Mouse (Mus musculus) thymus, postnatal 14 days (tissue): Measurements from ENCODE around the gene Pias4.

ENCODE experiments used
- DNase-seq: peaks from one replicate; pipeline ENCODE4 v3.0.0; 2021

Gene Pias4

GRCm38 (mm10) chr10:81167200-81168086 is at the start of gene Pias4:
TSS of gene Pias4 (minus strand) at chr10:81167923.
- peak; percentile 100 for DNase-seq

- peak; percentile 53 for DNase-seq
Measured at GRCm38 (mm10) chr10:81217267-81217666, 49.5 kb upstream of the Pias4 start.

- no peak for DNase-seq
Measured at GRCm38 (mm10) chr10:81216810-81217209, 49.1 kb upstream of the Pias4 start.

GRCm38 (mm10) chr10:81216260-81216659 is 48.5 kb upstream of the Pias4 start:
- no peak for DNase-seq

GRCm38 (mm10) chr10:81210154-81210553 is 42.4 kb upstream of the Pias4 start:
- no peak for DNase-seq

- no peak for DNase-seq
Measured at GRCm38 (mm10) chr10:81204137-81204536, 36.4 kb upstream of the Pias4 start.

GRCm38 (mm10) chr10:81202978-81203720 is 35.4 kb upstream of the Pias4 start:
- DNase-seq = no peak

- DNase-seq = no peak
Measured at GRCm38 (mm10) chr10:81201807-81202758, 34.4 kb upstream of the Pias4 start, which contains the start of gene Nmrk2. TSS of gene Nmrk2 (minus strand) at chr10:81202051.

- no peak for DNase-seq
Measured at GRCm38 (mm10) chr10:81200605-81201287, 33.0 kb upstream of the Pias4 start.

GRCm38 (mm10) chr10:81200141-81200540 is 32.4 kb upstream of the Pias4 start:
- no peak for DNase-seq

GRCm38 (mm10) chr10:81198990-81199389 is 31.3 kb upstream of the Pias4 start:
- no peak for DNase-seq

GRCm38 (mm10) chr10:81198230-81198629 is 30.5 kb upstream of the Pias4 start:
- DNase-seq = peak; percentile 72

GRCm38 (mm10) chr10:81197305-81197704 is 29.6 kb upstream of the Pias4 start:
- DNase-seq = no peak

GRCm38 (mm10) chr10:81196470-81197065 is 28.8 kb upstream of the Pias4 start:
- no peak for DNase-seq

GRCm38 (mm10) chr10:81195300-81195699 is 27.6 kb upstream of the Pias4 start:
- no peak for DNase-seq

GRCm38 (mm10) chr10:81193991-81194774 is 26.5 kb upstream of the Pias4 start:
- peak; percentile 49 for DNase-seq

- DNase-seq = no peak
Measured at GRCm38 (mm10) chr10:81192968-81193501, 25.3 kb upstream of the Pias4 start.

- DNase-seq = peak; percentile 90
Measured at GRCm38 (mm10) chr10:81192270-81192967, 24.7 kb upstream of the Pias4 start.

GRCm38 (mm10) chr10:81191342-81191982 is 23.7 kb upstream of the Pias4 start:
- no peak for DNase-seq
